Mouse (Mus musculus) layer of hippocampus, postnatal 14 days (tissue): ENCODE results near the gene Fer1l5. TPM values are rescaled to one million over a fixed set of nuclear protein-coding genes. Genes with fewer than 3 reads are reported as not detected.

Source experiments
- DNase-seq, 2 experiments: peaks; one replicate each; pipeline ENCODE4 v3.0.0; 2021 to 2022; ENCODE audit warnings: low spot score in 2 of 2, mixed read lengths in 1 of 2
- long read RNA-seq, 2 experiments: library from polyadenylated mRNA; stranded (forward); transcript quantifications; one replicate each; pipeline ENCODE4 v2.0.0; 2021
- total RNA-seq, 2 experiments: library from RNA; stranded (reverse); gene quantifications; 2 replicates each; pipeline ENCODE4 v1.2.3; 2021

Fer1l5 gene
- not detected for total RNA-seq
- long read RNA-seq, experiment 1: 0 reads
- long read RNA-seq, experiment 2: 0 reads

GRCm38 (mm10) chr1:36371934-36372845 lies at the start of gene Fer1l5:
Gene Fer1l5, plus strand, starts transcription at chr1:36372291.
- DNase-seq: no peak

- DNase-seq: no peak
Measured at GRCm38 (mm10) chr1:36323076-36323475, 49.0 kb upstream of the Fer1l5 start.

GRCm38 (mm10) chr1:36323746-36324448 lies 48.2 kb upstream of the Fer1l5 start:
- peak; percentile 39 to 69 for DNase-seq

GRCm38 (mm10) chr1:36325900-36326321 lies 46.2 kb upstream of the Fer1l5 start:
- DNase-seq: no peak

GRCm38 (mm10) chr1:36326815-36327214 lies 45.3 kb upstream of the Fer1l5 start:
- DNase-seq: peak in 1 of 2 experiments; percentile 65

GRCm38 (mm10) chr1:36331743-36332142 lies 40.3 kb upstream of the Fer1l5 start:
- no peak for DNase-seq

- no peak for DNase-seq
Measured at GRCm38 (mm10) chr1:36332955-36333887, 38.9 kb upstream of the Fer1l5 start.

- DNase-seq: no peak
Measured at GRCm38 (mm10) chr1:36342547-36342946, 29.5 kb upstream of the Fer1l5 start.

- DNase-seq: peak in 1 of 2 experiments; percentile 31
Measured at GRCm38 (mm10) chr1:36352351-36352750, 19.7 kb upstream of the Fer1l5 start.

GRCm38 (mm10) chr1:36356955-36357695 lies 15.0 kb upstream of the Fer1l5 start:
- no peak for DNase-seq

- no peak for DNase-seq
Measured at GRCm38 (mm10) chr1:36367698-36368097, 4.4 kb upstream of the Fer1l5 start.

- DNase-seq: peak; percentile 14 to 28
Measured at GRCm38 (mm10) chr1:36368112-36368968, 3.8 kb upstream of the Fer1l5 start.

- peak; percentile 88 to 89 for DNase-seq
Measured at GRCm38 (mm10) chr1:36368969-36369645, 3.0 kb upstream of the Fer1l5 start, which contains the start of gene Kansl3. Gene Kansl3, minus strand, starts transcription at chr1:36369181.

GRCm38 (mm10) chr1:36370918-36371317 lies 1.2 kb upstream of the Fer1l5 start:
- DNase-seq: no peak

GRCm38 (mm10) chr1:36378880-36379279 lies 6.8 kb downstream of the Fer1l5 start:
- no peak for DNase-seq

- no peak for DNase-seq
Measured at GRCm38 (mm10) chr1:36379582-36379981, 7.5 kb downstream of the Fer1l5 start.

- DNase-seq: no peak
Measured at GRCm38 (mm10) chr1:36397041-36397440, 24.9 kb downstream of the Fer1l5 start.

- peak in 1 of 2 experiments; percentile 52 for DNase-seq
Measured at GRCm38 (mm10) chr1:36401509-36401908, 29.4 kb downstream of the Fer1l5 start.

GRCm38 (mm10) chr1:36404531-36404930 lies 32.4 kb downstream of the Fer1l5 start:
- no peak for DNase-seq
